In the genomic region with DNA sequence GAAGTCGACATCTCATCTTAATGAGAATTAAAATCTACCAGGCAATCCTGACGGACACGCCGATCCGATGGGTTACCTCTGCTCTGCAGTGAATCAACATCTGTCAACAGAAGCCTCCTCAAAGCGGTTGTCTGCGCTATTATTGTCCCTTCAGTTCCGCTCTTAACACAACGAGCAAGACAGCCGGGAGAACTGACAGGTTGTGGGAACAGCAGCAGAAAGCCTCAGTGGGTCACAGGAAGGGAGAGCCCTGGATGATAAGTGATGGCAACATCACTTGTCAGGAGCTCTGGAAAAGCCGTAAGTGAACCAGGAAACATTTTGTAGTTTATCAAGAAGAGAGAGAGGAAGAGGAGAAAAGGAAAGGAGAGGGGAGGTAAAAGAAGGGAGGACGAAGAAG, we compare ENCODE assay signal across 7 mouse cellular contexts. TPM values are rescaled to one million over a fixed set of nuclear protein-coding genes. Genes with fewer than 3 reads are reported as not detected.
DNase-seq lines count a peak whose midpoint lies in the region; ATAC-seq and TF ChIP-seq lines count a peak whose summit lies in the region.

No protein-coding gene starts in this region.

- no peaks in the 10 kb centered on the region for H3K9me3 ChIP-seq in embryonic facial prominence, embryonic 15.5 days (replicated peaks)
- H3K9me3 ChIP-seq in limb, embryonic 11.5 days (ENCODE audit: control insufficient read depth, low read length): no peaks in the 10 kb centered on the region

- H3K27ac ChIP-seq in embryonic facial prominence, embryonic 15.5 days (replicated peaks): peak overlapping the region; percentile 29; the same call in 1 of the 2 replicates
- no peak overlapping the region for H3K27ac ChIP-seq in limb, embryonic 11.5 days (replicated peaks; ENCODE audit: low read depth, low read length)
- no peak overlapping the region for H3K27ac ChIP-seq in olfactory bulb, adult 2 months (ENCODE audit: insufficient read depth, low read depth, low read length)

- H3K9ac ChIP-seq in embryonic facial prominence, embryonic 15.5 days: peak overlapping the region; percentile 29
- no peak overlapping the region for H3K9ac ChIP-seq in limb, embryonic 11.5 days (ENCODE audit: low read length)

- ATAC-seq in embryonic facial prominence, embryonic 15.5 days (ENCODE audit: insufficient number of reproducible peaks, low FRiP score, low TSS enrichment, low read depth): no peak
- ATAC-seq in limb, embryonic 11.5 days (ENCODE audit: insufficient number of reproducible peaks, low FRiP score, low TSS enrichment, low read depth): no peak

- TF ChIP-seq CTCF in olfactory bulb, adult 2 months (IDR thresholded peaks at IDR 0.05; ENCODE audit: insufficient read depth, low read depth, low read length): no peak

- H3K36me3 ChIP-seq in embryonic facial prominence, embryonic 15.5 days: no peaks in the 10 kb centered on the region
- no peaks in the 10 kb centered on the region for H3K36me3 ChIP-seq in limb, embryonic 11.5 days (ENCODE audit: control insufficient read depth, insufficient read depth, low read length)

- H3K4me3 ChIP-seq in embryonic facial prominence, embryonic 15.5 days (replicated peaks): peak overlapping the region; percentile 60
- peak overlapping the region; percentile 25 for H3K4me3 ChIP-seq in limb, embryonic 11.5 days (ENCODE audit: low read depth, low read length)
- peak overlapping the region; percentile 42 for H3K4me3 ChIP-seq in olfactory bulb, adult 2 months (ENCODE audit: insufficient read depth, low read depth, low read length)

- DNase-seq in 3T3-L1 (ENCODE audit: low read depth, low spot score) (peak; percentile 73), A20 (ENCODE audit: low read depth, low spot score) (peak; percentile 86)
- no peak for DNase-seq in limb, embryonic 11.5 days (ENCODE audit: low spot score)
- no peak for DNase-seq in layer of hippocampus, adult 8-10 months (ENCODE audit: low spot score in 2 of 2)
- no peak for DNase-seq in spleen, adult 18-20 months

- H3K4me1 ChIP-seq in embryonic facial prominence, embryonic 15.5 days: peaks cover 12% of the 10 kb centered on the region
- no peaks in the 10 kb centered on the region for H3K4me1 ChIP-seq in limb, embryonic 11.5 days (ENCODE audit: control insufficient read depth, insufficient read depth, low read length)
- H3K4me1 ChIP-seq in olfactory bulb, adult 2 months (ENCODE audit: control insufficient read depth, insufficient read depth, low read length): peaks cover 3% of the 10 kb centered on the region; the same call in 1 of the 2 replicates

- peak overlapping the region; percentile 65 for H3K4me2 ChIP-seq in embryonic facial prominence, embryonic 15.5 days (replicated peaks)
- peak overlapping the region; percentile 39 for H3K4me2 ChIP-seq in limb, embryonic 11.5 days (ENCODE audit: low read depth, severe bottlenecking)

- no peak for TF ChIP-seq POLR2A in olfactory bulb, adult 2 months (IDR thresholded peaks at IDR 0.05; ENCODE audit: insufficient read depth, low read depth, low read length)

- 2% methylated on average over 12 of the region's 12 CpGs for WGBS in embryonic facial prominence, embryonic 15.5 days
- under 1% methylated on average over 12 of the region's 12 CpGs for WGBS in limb, embryonic 11.5 days
- WGBS in olfactory bulb, adult 2 months: 13% methylated on average over 12 of the region's 12 CpGs

- H3K27me3 ChIP-seq in embryonic facial prominence, embryonic 15.5 days: no peaks in the 10 kb centered on the region
- H3K27me3 ChIP-seq in limb, embryonic 11.5 days (ENCODE audit: control insufficient read depth, insufficient read depth, low read length): no peaks in the 10 kb centered on the region

RNA-seq across cellular contexts. Expression of gene Abt1, which starts 12.0 kb away (rescaled TPM):
- polyA plus RNA-seq in embryonic facial prominence, embryonic 15.5 days (2015; fragmentation: Nextera tagmentation; extraction: Ambion mirVana): 12.2 and 12.7 TPM in 2 replicates
- 16.3 and 17.4 TPM in 2 replicates for polyA plus RNA-seq in limb, embryonic 11.5 days (2014; fragmentation: Nextera tagmentation; extraction: Ambion mirVana)
- not detected in 2 replicates for polyA plus RNA-seq in olfactory bulb, adult 2 months (2012; ENCODE audit: insufficient read depth, insufficient read length, low replicate concordance, missing spikeins)
- 1 to 10 TPM; 8.0 to 9.0 (median 8.7) TPM for total RNA-seq in layer of hippocampus, adult 8-10 months (2022)

RNA-seq across cellular contexts. Expression of gene Btn1a1, which starts 30.0 kb away (rescaled TPM):
- 0.04 TPM in 1 of 2 replicates, not detected in the other for polyA plus RNA-seq in embryonic facial prominence, embryonic 15.5 days (2015; fragmentation: Nextera tagmentation; extraction: Ambion mirVana)
- not detected in 2 replicates for polyA plus RNA-seq in limb, embryonic 11.5 days (2014; fragmentation: Nextera tagmentation; extraction: Ambion mirVana)
- polyA plus RNA-seq in olfactory bulb, adult 2 months (2012; ENCODE audit: insufficient read depth, insufficient read length, low replicate concordance, missing spikeins): not detected in 2 replicates
- total RNA-seq in layer of hippocampus, adult 8-10 months (2022): not detected

RNA-seq across cellular contexts. Expression of gene Btn2a2, which starts 53.0 kb away (rescaled TPM):
- 0.55 and 0.65 TPM in 2 replicates for polyA plus RNA-seq in embryonic facial prominence, embryonic 15.5 days (2015; fragmentation: Nextera tagmentation; extraction: Ambion mirVana)
- polyA plus RNA-seq in limb, embryonic 11.5 days (2014; fragmentation: Nextera tagmentation; extraction: Ambion mirVana): 1.3 and 2.2 TPM in 2 replicates
- not detected in 2 replicates for polyA plus RNA-seq in olfactory bulb, adult 2 months (2012; ENCODE audit: insufficient read depth, insufficient read length, low replicate concordance, missing spikeins)
- total RNA-seq in layer of hippocampus, adult 8-10 months (2022): 1 to 10 TPM in 2 of 4 experiments, under 1 TPM in 2; 0.80 to 1.9 (median 1.1) TPM

Comparison
In these comparisons a context has a peak if more than half of its experiments do, and no peak if none do; other contexts are left out.
1. DNase-seq: peak in 3T3-L1 (single experiment) and A20 (single experiment); none in limb, embryonic 11.5 days (single experiment), layer of hippocampus, adult 8-10 months (0 of 2) and spleen, adult 18-20 months (0 of 2).
2. RNA of gene Abt1, which starts 12.0 kb away (polyA plus RNA-seq): 16.3 to 17.4 TPM in limb, embryonic 11.5 days and 12.2 to 12.7 TPM in embryonic facial prominence, embryonic 15.5 days; not detected in olfactory bulb, adult 2 months; every median in the first group is over 10 times any median in the second.
3. Peak in every context shown above with its lines, with median percentiles within 50 percentile points of each other: H3K4me3 ChIP-seq.